Mouse (Mus musculus): ENCODE measurements around the gene Nacc1. TPM values are rescaled to one million over a fixed set of nuclear protein-coding genes. Genes with fewer than 3 reads are reported as not detected.
"Not testable (repeated sequence)": the region's sequence is repeated elsewhere in the genome, so short reads cannot be mapped to it uniquely, and the experiment has no call there.

Gene Nacc1
- total RNA-seq, 1 experiment from 2014 or later = 68.3 TPM

DNA sequence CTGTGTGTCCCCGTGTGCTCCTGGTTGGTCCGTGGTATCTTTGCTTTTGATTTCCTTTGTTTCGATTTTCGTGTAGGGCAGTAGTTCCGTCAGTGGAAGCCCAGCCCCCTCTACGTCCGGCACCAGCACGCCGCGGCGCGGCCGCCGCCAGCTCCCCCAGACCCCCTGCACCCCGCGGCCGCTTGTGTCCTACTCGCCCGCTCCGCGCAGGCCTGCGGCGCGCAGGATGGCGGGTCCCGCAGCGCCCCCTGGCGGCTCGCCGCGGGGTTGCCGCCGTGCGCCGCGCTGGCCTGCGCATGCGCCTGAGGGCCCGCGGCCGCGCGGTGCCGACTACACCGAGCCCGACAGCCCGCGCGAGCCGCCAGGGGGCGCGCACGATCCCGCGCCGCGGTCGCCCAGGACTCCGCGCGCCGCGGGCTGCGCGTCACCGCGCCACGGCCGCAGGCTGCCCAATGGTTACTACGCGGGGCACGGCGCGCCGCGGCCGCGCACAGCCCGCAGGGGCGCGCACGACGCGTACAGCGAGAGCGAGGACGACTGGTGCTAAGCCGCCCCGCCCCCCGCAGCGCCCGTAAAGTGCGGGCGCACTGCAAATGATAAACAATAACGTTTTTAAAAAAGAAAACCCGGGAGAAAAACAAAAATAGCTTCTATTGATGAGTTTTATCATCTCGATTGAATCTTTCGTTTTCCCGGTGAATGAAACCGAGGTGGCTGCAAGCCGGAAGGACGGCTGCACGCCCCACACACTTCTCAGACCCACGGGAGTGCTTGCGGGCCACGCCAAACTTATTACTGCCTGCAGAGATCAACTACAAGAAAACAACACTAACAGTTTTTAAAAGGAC lies 48.3 kb downstream of the Nacc1 start:
- peak; percentile 96 for DNase-seq

DNA sequence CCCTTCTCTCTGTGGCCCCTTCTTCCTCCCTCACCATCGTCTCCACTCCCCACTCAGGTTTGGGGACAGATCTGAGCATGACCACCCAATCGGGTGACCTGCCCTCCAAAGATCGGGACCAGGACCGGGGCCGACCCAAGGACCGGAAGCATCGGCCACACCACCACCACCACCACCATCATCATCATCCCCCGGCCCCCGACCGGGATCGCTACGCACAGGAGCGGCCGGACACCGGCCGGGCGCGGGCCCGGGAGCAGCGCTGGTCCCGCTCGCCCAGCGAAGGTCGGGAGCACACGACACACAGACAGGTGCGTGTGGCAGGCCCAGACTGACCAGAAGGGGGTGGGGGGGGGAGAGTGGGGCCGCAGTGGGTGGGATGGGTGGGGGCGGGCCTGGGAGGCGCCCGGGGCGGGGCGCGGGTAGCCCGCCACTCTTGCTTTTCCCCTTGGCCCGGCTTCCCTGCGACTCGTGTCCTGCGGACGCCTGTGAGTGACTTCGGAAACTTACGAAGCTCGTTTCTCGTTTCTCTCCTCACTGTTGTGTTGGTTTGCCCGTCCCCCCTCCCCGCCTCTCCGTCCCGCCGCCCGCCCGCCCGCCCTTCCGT lies 49.0 kb downstream of the Nacc1 start:
- peak; percentile 54 for DNase-seq

DNA sequence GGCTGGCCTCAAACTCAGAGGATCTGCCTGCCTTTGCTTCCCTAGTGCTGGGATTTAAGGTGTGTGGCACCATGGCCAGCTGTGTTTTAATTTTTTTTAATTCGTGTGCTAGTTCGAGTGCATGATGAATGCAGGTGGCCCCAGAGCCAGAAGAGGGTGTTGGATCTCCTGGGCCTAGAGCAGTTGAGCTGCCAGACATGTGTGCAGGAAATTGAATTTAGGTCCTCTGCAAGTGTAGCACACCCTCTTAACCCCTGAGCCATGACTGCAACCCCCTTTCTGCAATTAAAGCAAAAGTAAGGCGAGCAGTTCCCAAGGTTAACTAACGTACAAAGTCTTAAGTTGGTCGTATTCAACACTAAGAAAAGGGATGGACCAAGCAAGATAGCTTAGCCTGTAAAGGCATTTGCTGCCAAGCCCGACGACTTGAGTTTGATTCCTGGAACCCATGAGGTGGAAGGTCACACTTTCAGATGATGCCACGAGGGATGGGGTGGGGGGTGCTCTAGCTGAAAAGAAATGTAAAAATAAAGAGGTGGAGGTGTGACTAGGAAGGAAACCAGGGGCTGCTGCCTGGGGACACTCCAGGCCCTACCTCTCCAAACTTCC lies 49.6 kb downstream of the Nacc1 start:
- DNase-seq = no peak

DNA sequence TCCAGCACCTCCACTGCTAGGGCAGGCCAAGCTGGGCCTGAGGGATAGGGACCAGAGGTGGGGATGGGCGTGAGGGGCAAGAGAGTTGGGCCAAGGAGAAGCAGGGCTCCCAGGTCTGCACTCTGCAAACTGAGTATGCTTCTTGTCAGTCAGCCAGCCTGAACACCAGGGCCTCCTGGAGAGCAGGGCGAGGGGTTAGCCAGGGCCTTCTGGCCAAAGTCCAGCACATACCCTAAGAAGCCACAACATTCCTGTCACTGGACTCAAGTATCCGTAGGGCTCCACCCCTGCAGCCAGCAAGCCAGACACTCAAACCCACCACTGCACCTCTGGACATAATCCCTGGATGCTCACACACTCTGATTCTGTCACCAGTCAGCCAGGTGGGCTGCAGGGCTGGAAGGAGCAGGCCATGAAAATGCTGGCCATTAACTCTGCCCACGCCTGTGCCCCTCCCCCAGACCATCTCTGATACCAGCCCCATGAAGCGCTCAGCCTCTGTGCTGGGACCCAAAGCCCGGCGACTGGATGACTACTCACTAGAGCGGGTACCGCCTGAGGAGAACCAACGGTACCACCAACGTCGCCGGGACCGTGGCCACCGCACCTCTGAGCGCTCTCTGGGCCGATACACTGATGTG lies 51.5 kb downstream of the Nacc1 start:
- DNase-seq = no peak

DNA sequence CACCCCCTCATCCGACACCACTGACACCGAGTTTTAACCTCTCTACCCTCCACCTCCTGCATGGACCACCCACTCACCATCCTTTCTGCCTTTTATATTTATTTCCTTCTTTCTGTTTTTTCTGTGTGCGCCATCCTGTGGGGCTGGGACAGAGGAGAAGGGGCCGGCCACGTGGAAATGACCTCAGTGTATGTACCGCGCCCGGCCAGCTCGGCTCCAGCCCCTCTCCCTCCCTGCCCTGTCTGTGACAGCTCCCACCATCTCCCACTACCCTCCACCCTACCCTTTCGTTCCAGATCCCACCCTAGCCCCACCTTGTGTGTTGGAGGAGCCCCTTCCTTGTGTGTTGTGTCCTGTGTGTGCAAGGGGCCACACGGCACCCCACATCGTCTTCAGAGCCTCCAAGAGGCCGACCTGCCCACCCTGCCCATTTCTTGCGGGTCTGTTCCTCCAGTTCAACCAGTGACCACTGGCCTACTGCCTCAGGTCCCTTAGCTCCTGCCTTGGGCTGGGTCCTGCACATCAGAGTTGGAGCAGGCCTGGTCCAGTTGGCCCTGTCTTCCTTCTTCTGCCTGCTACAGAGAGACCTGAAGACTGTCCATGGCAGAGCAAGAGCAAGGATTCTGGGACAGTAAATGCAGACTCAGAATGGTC lies 52.1 kb downstream of the Nacc1 start:
- no peak for DNase-seq

DNA sequence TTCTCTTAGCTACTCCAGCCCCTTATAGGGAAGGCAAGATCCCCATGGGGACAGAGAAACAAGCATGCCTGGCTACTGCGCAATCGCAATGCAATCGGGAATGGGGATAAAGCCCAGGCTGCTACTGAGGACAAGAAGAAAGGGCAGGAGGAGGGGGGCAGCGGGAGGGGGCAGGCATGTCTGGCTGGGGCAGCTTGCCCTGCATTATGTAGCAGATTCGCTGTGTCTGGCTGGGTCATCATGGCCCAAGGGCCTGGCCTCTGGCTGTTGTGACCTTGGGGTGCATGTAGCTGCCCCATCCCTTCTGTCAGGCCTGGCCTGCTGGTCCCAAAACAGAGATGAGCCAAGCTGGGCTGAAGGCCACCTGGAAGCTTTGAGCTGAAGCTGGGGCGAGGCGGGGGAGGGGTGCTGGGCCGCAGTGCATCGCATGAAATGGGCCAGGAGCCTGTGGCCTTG lies 52.8 kb downstream of the Nacc1 start:
- DNase-seq = peak; percentile 90

DNA sequence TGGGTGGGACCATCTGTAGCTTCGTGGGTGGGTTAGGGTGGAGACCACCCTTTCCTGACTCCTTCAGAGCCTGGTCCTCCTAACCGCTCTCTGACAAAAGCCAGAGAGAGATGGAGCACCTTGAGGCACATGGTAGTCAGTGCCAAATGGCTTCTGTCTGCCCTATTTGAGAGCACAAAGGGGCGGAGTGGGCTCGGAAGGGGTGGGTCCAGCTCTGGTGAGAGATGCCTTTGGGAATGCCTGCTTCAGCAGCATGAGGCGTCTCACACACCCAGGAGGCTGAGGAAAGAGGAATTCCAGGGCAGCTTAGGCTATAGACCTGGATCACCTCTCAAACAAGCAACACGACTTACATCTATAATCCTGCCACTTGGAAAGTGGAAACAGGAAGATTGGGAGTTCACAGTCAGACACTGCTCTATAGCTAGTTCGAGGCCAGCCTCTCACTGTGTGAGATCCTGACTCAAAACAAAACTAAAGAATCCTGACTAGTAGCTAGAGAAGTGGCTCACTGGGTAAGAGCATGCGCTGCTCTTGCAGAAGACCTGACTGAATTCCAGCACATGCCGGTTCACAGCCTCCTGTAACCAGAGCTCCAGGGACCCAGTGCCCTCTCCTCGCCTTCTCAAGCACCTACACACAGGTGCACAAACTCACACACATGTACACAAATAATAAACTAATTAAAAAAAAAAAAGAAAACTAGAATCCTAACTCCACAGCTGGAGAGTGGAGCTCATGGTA lies 53.6 kb downstream of the Nacc1 start:
- no peak for DNase-seq

DNA sequence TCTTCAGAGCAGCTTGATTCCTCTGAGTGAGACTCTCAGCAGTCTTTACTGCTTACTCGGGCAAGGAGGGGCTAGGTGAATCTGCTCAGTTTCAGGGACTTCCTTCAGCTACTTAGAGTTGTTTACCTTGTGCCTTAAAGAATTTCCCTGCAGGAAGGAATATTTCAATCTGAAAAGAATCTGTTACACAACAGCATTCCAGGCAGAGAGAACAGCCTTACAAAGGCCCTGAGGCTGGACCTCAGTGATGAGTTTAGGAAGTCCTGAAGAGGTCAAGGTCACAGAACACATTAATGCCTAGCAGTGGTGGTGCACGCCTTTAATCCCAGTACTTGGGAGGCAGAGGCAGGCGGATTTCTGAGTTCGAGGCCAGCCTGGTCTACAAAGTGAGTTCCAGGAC lies 55.8 kb downstream of the Nacc1 start:
- DNase-seq = no peak

DNA sequence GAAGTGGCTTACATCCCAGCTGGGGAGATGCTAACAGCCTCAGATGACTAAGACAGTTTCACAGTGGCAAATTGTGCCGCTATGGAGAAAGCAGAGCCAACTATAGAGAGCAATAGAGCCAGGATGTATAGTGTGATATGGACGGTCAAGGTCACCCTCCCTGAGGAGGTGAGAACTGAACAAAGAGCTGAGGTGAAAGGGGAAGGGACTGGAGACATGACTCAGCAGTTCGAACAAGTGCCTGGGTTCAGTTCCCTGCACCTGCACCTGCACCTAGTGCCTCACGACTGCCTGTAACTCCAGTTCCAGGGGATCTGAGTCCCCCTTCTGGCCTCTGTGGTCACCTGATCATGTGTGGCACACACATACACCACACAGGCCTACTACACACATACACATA lies 57.5 kb downstream of the Nacc1 start:
- no peak for DNase-seq

DNA sequence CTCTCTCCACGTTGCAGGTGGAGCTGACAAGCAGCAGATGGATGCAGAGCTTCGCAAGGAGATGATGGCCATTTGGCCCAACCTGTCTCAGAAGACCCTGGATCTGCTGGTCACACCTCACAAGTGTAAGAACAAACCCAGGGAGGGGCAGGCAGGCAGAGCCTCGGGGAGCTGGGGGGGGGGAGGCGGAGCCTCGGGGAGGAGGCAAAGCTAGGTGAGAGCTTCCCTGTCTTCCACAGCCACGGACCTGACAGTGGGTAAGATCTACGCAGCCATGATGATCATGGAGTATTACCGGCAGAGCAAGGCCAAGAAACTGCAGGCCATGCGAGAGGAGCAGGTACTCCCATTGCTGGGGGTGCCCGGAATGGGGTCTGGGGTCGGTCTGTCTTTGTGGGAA lies 58.1 kb downstream of the Nacc1 start:
- no peak for DNase-seq

DNA sequence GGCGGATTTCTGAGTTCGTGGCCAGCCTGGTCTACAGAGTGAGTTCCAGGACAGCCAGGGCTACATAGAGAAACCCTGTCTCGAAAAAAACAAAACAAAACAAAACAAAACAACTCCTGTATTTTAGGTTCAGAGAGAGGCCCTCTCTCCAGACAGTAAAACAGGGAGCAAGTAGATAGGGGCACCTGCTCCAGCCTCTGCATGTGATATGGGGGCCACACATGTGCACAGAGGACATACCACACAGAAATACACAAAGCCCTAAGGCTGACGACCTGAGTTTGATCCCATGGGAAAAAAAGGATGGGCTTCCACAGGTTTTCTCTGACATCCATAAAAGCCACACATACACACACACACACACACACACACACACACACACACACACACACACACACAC lies 64.2 kb downstream of the Nacc1 start:
- DNase-seq = not testable (repeated sequence)

DNA sequence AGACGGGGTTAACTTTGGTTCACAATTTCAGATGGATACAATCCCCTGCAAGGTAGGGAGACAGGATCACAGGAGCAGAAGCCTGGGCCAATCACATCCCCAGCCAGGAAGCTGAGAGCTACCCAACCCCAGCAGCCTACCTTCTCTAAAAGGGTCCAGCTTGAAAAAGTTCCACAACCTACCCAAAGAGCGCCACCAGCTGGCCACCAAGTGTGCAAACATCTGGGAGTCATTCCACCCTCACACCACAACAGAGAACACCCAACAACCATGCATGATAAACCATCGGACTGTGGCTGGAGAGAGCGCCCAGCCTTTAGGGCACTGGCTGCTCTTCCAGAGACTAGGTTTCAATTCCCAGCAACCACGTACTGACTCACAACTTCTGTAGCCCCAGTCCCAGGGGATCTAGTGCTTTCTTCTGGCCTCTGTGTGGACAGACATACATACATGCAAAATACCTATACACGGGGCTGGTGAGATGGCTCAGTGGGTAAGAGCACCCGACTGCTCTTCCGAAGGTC lies 66.5 kb downstream of the Nacc1 start:
- DNase-seq = no peak

Other genes with a start within 250 kb of the Nacc1 start
- 45.5 and 55.7 TPM in 2 replicates for gene Ier2, start 25.0 kb downstream of the Nacc1 start, total RNA-seq (2021)
- 62.2 and 67.9 TPM in 2 replicates for gene Trmt1, start 1.6 kb downstream of the Nacc1 start, total RNA-seq (2021)
- 4.2 and 9.4 TPM in 2 replicates for gene Lyl1, start 13.6 kb upstream of the Nacc1 start, total RNA-seq (2021)
- gene G430095P16Rik, start 35.1 kb upstream of the Nacc1 start, total RNA-seq (2021) = 0.52 and 0.90 TPM in 2 replicates
- 124 and 125 TPM in 2 replicates for gene Nfix, start 112.5 kb upstream of the Nacc1 start, total RNA-seq (2021)
- 7.1 and 7.4 TPM in 2 replicates for gene Dand5, start 135.0 kb upstream of the Nacc1 start, total RNA-seq (2021)
- 44.4 and 45.7 TPM in 2 replicates for gene Gadd45gip1, start 143.7 kb upstream of the Nacc1 start, total RNA-seq (2021)
- 108 TPM in 2 replicates for gene Rad23a, start 152.8 kb upstream of the Nacc1 start, total RNA-seq (2021)
- gene Calr, start 159.1 kb upstream of the Nacc1 start, total RNA-seq (2021) = 521 and 554 TPM in 2 replicates
- 55.2 and 63.4 TPM in 2 replicates for gene Farsa, start 169.1 kb upstream of the Nacc1 start, total RNA-seq (2021)
- 17.4 and 17.6 TPM in 2 replicates for gene Syce2, start 184.2 kb upstream of the Nacc1 start, total RNA-seq (2021)
- 55.4 and 84.8 TPM in 2 replicates for gene Gcdh, start 206.1 kb upstream of the Nacc1 start, total RNA-seq (2021)
- gene Klf1, start 214.1 kb upstream of the Nacc1 start, total RNA-seq (2021) = 0.56 and 5.1 TPM in 2 replicates
- gene Dnase2a, start 220.7 kb upstream of the Nacc1 start, total RNA-seq (2021) = 8.3 and 11.0 TPM in 2 replicates
- gene Mast1, start 249.5 kb upstream of the Nacc1 start, total RNA-seq (2021) = 1.2 and 3.1 TPM in 2 replicates

Measured in adrenal gland, postnatal 14 days (tissue).